Mouse (Mus musculus) left cerebral cortex, postnatal 14 days (tissue): ENCODE results near the gene Slc25a19. TPM values are rescaled to one million over a fixed set of nuclear protein-coding genes. Genes with fewer than 3 reads are reported as not detected.

ENCODE experiments used
- DNase-seq, 2 experiments: peaks; one replicate each; pipeline ENCODE4 v3.0.0; 2021 to 2022; ENCODE audit warnings: low spot score in 2 of 2, mixed read lengths in 1 of 2
- intact Hi-C: fragments of 180-260 bp; cut with DNase I; formaldehyde crosslinking; loops from one replicate; pipeline ENCODE4 v1.15.1; 2025
- total RNA-seq, 2 experiments: library from RNA; stranded (reverse); gene quantifications; 2 replicates each; pipeline ENCODE4 v1.2.3; 2021

Slc25a19 gene
- total RNA-seq, 2 experiments from 2014 or later = 55.1 to 58.1 TPM

DNA sequence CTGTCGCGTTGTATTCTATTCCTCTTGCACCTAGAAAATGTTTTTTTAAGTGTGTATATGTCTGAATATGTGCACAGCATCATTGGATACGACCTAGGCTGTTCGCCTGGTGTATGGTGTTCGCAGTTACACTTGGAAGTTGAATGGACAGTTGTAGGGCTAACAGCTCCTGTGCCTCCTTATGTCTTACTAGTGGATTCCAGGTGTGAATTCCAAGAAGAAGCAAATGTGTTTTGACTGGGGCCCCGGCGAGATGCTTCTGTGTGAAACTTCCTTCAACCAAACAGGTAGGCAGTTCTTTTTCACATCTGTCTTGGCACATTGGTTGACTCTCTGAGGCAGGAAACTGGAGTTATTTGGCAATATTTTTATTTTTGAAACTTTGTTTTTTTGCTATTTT is 63.1 kb downstream of the Slc25a19 start:
- intact Hi-C loops = no loop called here
- DNase-seq = no peak

Other genes starting within 250 kb of the Slc25a19 start
- gene Cdr2l, start 246.4 kb downstream of the Slc25a19 start, total RNA-seq = 10 to 100 TPM; 15.4 to 17.0 TPM
- gene Mrpl58, start 224.5 kb downstream of the Slc25a19 start, total RNA-seq = 100 to 1,000 TPM; 101 to 112 TPM
- gene Atp5h, start 208.3 kb downstream of the Slc25a19 start, total RNA-seq = 100 to 1,000 TPM; 423 to 448 TPM
- 10 to 100 TPM; 65.5 to 66.2 TPM for gene Kctd2, start 208.2 kb downstream of the Slc25a19 start, total RNA-seq
- gene Trim80, start 187.8 kb downstream of the Slc25a19 start, total RNA-seq = not detected
- under 1 TPM in 1 of 2 experiments, not detected in 1; 0.15 TPM for gene Slc16a5, start 165.8 kb downstream of the Slc25a19 start, total RNA-seq
- gene Armc7, start 152.6 kb downstream of the Slc25a19 start, total RNA-seq = 10 to 100 TPM in 1 of 2 experiments, 1 to 10 TPM in 1; 9.7 to 10.1 TPM
- gene Nt5c, start 136.4 kb downstream of the Slc25a19 start, total RNA-seq = 10 to 100 TPM; 75.9 TPM
- 100 to 1,000 TPM; 206 TPM for gene Jpt1, start 113.9 kb downstream of the Slc25a19 start, total RNA-seq
- 100 to 1,000 TPM; 338 to 354 TPM for gene Sumo2, start 92.0 kb downstream of the Slc25a19 start, total RNA-seq
- gene Nup85, start 63.9 kb downstream of the Slc25a19 start, total RNA-seq = 10 to 100 TPM; 39.6 to 47.4 TPM
- 10 to 100 TPM; 47.4 to 49.8 TPM for gene Mrps7, start 24.4 kb downstream of the Slc25a19 start, total RNA-seq
- gene Gga3, start 24.2 kb downstream of the Slc25a19 start, total RNA-seq = 10 to 100 TPM; 68.3 to 75.5 TPM
- gene Mif4gd, start 15.3 kb downstream of the Slc25a19 start, total RNA-seq = 10 to 100 TPM; 14.8 to 17.4 TPM
- 100 to 1,000 TPM; 183 to 190 TPM for gene Grb2, start 80.3 kb upstream of the Slc25a19 start, total RNA-seq
- gene Tmem94, start 137.1 kb upstream of the Slc25a19 start, total RNA-seq = 10 to 100 TPM; 48.1 to 51.4 TPM
- gene Caskin2, start 185.3 kb upstream of the Slc25a19 start, total RNA-seq = 10 to 100 TPM; 18.7 to 21.3 TPM
- gene Tsen54, start 186.4 kb upstream of the Slc25a19 start, total RNA-seq = 10 to 100 TPM; 12.7 to 15.3 TPM
- gene Llgl2, start 195.8 kb upstream of the Slc25a19 start, total RNA-seq = 1 to 10 TPM; 2.8 to 3.4 TPM
- under 1 TPM; 0.13 to 0.17 TPM for gene Myo15b, start 230.1 kb upstream of the Slc25a19 start, total RNA-seq